Mouse (Mus musculus) olfactory bulb, adult 2 months (tissue): ENCODE data around the gene Upk1b.

ENCODE experiments used
- CTCF ChIP-seq: fragments of 200-500 bp; IDR thresholded peaks from 2 replicates; pipeline ENCODE4 v1.5.1; 2012; ENCODE audit warnings: low read depth, mild to moderate bottlenecking, low read length, moderate library complexity; ENCODE audit not compliant: insufficient read depth
- POLR2A ChIP-seq: fragments of 200-500 bp; IDR thresholded peaks from 2 replicates; pipeline ENCODE4 v1.6.1; 2012; ENCODE audit warnings: mild to moderate bottlenecking, low read depth, low read length, moderate library complexity; ENCODE audit not compliant: insufficient read depth

DNA sequence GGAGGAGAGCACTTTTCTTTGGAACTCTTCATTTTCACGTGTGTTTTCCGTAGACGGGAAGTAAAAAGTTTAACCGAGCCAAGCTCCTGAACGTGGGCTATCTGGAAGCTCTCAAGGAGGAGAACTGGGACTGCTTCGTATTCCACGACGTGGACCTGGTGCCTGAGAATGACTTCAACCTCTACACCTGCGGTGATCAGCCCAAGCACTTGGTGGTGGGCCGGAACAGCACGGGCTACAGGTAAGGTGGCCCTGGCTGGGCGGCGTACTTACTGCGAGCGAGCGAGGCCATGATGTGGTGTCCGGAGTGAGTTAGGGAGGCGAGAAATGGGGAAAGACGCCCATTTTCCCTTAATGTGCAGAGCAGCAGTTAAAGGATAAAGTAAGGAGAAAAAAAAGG, 42.5 kb downstream of the Upk1b start:
- TF ChIP-seq CTCF (no peak), POLR2A (no peak)
